Mouse (Mus musculus): ENCODE measurements around the gene Gm6902. TPM values are rescaled to one million over a fixed set of nuclear protein-coding genes. Genes with fewer than 3 reads are reported as not detected.

Gene Gm6902
- polyA plus RNA-seq (2014; fragmentation: Illumina TruSeq; extraction: RNeasy Lipid Tissue Mini Kit (QIAGEN cat#74804)) = not detected

DNA sequence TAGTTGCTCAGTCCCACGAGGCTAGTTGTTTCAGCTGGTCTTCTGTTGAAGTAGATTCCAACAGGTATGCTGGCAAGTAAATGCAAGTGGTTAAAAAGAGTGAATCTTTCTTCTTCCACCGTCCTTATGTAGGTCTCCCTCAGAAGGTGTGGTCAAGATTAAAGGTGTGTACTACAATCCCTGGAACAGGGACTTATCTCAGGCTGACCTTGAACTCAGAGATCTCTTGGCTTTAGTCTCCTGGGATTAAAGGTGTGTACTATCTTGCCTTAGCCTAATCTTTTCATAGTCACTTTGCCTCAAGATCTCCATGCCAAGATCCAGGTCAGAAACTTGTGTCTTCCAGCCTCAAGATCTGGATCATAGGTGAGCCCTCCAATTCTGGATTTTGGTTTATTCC, at the start of gene Gm6902:
Gene Gm6902, minus strand, starts transcription at position 101 of the 400 bp plus-strand sequence.

DNA sequence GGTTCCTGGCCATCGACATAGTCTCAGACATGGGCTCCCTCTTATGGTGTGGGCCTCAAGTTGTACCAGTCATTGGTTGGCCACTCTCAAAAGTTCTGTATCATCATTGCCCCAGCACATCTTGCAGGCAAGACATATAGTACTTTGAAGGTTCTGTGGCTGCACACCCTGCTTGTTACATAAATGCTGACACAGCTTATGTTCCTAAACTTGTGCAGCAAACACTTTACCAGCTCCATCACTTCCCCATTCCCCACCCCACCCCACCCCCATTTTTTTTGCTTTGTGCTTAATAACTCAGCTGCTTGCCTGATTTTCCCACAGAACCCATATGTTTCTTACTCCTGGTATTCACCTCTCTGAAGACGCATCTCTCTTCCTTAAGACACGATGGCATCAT, 22.2 kb upstream of the Gm6902 start, which contains the start of gene Nlrp4e:
Gene Nlrp4e, plus strand, starts transcription at position 301 of the 400 bp plus-strand sequence.

DNA sequence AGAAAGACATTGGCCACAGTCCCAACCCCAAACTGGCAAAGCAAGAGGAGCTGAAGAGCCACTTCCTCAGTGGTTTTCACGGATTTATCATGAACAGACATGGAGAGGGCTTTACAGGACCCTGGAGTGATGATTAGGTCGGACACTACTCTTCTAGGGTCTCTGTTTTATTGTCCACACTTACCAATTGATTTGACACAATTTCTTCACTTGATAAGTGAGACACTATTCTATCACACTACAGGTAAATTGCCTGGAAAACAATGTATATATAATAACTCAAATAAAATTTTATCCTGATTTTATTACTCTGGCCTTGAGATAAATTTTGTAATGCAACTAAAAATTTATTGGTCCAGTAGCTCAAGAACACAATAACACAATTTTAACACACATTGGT, 27.1 kb downstream of the Gm6902 start, which contains the start of gene Vmn1r166:
Gene Vmn1r166, minus strand, starts transcription at position 101 of the 400 bp plus-strand sequence.

Other genes starting within 250 kb of the Gm6902 start
- gene Vmn1r163, start 223.4 kb downstream of the Gm6902 start, polyA plus RNA-seq (2014; fragmentation: Illumina TruSeq; extraction: RNeasy Lipid Tissue Mini Kit (QIAGEN cat#74804)) = not detected
- not detected for gene Gm8720, start 211.4 kb downstream of the Gm6902 start, polyA plus RNA-seq (2014; fragmentation: Illumina TruSeq; extraction: RNeasy Lipid Tissue Mini Kit (QIAGEN cat#74804))
- gene Gm10662, start 134.4 kb downstream of the Gm6902 start, polyA plus RNA-seq (2014; fragmentation: Illumina TruSeq; extraction: RNeasy Lipid Tissue Mini Kit (QIAGEN cat#74804)) = not detected
- not detected for gene Vmn1r165, start 61.6 kb downstream of the Gm6902 start, polyA plus RNA-seq (2014; fragmentation: Illumina TruSeq; extraction: RNeasy Lipid Tissue Mini Kit (QIAGEN cat#74804))
- not detected for gene Vmn1r166, start 27.2 kb downstream of the Gm6902 start, polyA plus RNA-seq (2014; fragmentation: Illumina TruSeq; extraction: RNeasy Lipid Tissue Mini Kit (QIAGEN cat#74804))
- 9.6 TPM for gene Nlrp4e, start 22.3 kb upstream of the Gm6902 start, polyA plus RNA-seq (2014; fragmentation: Illumina TruSeq; extraction: RNeasy Lipid Tissue Mini Kit (QIAGEN cat#74804))
- gene Nlrp5, start 107.0 kb upstream of the Gm6902 start, polyA plus RNA-seq (2014; fragmentation: Illumina TruSeq; extraction: RNeasy Lipid Tissue Mini Kit (QIAGEN cat#74804)) = 52.9 TPM
- gene Vmn1r167, start 228.3 kb upstream of the Gm6902 start, polyA plus RNA-seq (2014; fragmentation: Illumina TruSeq; extraction: RNeasy Lipid Tissue Mini Kit (QIAGEN cat#74804)) = not detected

Measured in ovary, adult 10 weeks (tissue).